In genomic region chr1:31337087-31337486, GRCm38 (mm10) we compare ENCODE assay signal across 13 mouse cellular contexts.
DNase-seq lines count a peak whose midpoint lies in the region; ATAC-seq and TF ChIP-seq lines count a peak whose summit lies in the region.
"Had no signal": no experiment of that assay in that cellular context is flagged by ENCODE, and none has a peak within 500 bp of the region (broad histone marks: within the 10 kb centered on the region; RNA-seq: fewer than 3 reads in every experiment).

No protein-coding gene starts in this region.

- no peak overlapping the region for H3K4me2 ChIP-seq in heart, embryonic 12.5 days
- no peak overlapping the region for H3K4me2 ChIP-seq in limb, embryonic 14.5 days (replicated peaks; ENCODE audit: low read depth, low read length, severe bottlenecking)
- H3K4me2 ChIP-seq: hindbrain, embryonic 15.5 days; limb, embryonic 15.5 days had no signal

- H3K9ac ChIP-seq in heart, adult 2 months (ENCODE audit: low read depth, low read length), result no peak overlapping the region
- H3K9ac ChIP-seq in heart, embryonic 12.5 days, result no peak overlapping the region
- no peak overlapping the region for H3K9ac ChIP-seq in limb, embryonic 14.5 days (ENCODE audit: low read depth, low read length, severe bottlenecking)
- H3K9ac ChIP-seq: hindbrain, embryonic 15.5 days; limb, embryonic 15.5 days had no signal

- no peaks in the 10 kb centered on the region for H3K36me3 ChIP-seq in heart, adult 2 months (ENCODE audit: control insufficient read depth, insufficient read depth, low read length)
- H3K36me3 ChIP-seq in heart, embryonic 12.5 days, result no peaks in the 10 kb centered on the region
- no peaks in the 10 kb centered on the region for H3K36me3 ChIP-seq in limb, embryonic 14.5 days (ENCODE audit: control insufficient read depth, insufficient read depth, low read length)
- H3K36me3 ChIP-seq in limb, embryonic 10.5 days, result no peaks in the 10 kb centered on the region
- H3K36me3 ChIP-seq: hindbrain, embryonic 15.5 days; limb, embryonic 15.5 days had no signal

- DNase-seq in heart, adult 2 months, result no peak
- DNase-seq in limb, embryonic 14.5 days (ENCODE audit: low spot score), result peak; percentile 7
- no peak for DNase-seq in limb, embryonic 10.5 days (ENCODE audit: low spot score)
- peak; percentile 24 for DNase-seq in ES-CJ7 (ENCODE audit: low read depth, low spot score)
- peak; percentile 1 for DNase-seq in embryo, embryonic 11.5 days (ENCODE audit: low read depth, low spot score)
- DNase-seq in spleen, postnatal 10 days (ENCODE audit: low spot score in 2 of 2), result no peak
- no peak for DNase-seq in gastrocnemius, adult 18-20 months (ENCODE audit: low spot score)
- DNase-seq: thymus, adult 2 months had no signal

- intact Hi-C loops in heart, adult 2 months (cut with DNase I), result loop anchor here (2.0 kb wide), 1 partner anchor 124 kb away; no protein-coding TSS in a partner anchor

- TF ChIP-seq CTCF in heart, adult 2 months (IDR thresholded peaks at IDR 0.05), result peak; percentile 52

- TF ChIP-seq POLR2A in heart, adult 2 months (IDR thresholded peaks at IDR 0.05; ENCODE audit: insufficient read depth, low read depth, low read length), result no peak
- no peak for TF ChIP-seq POLR2A in limb, embryonic 14.5 days (IDR thresholded peaks at IDR 0.05; ENCODE audit: borderline replicate concordance, extremely low read depth, insufficient read depth, insufficient read length)

- no peaks in the 10 kb centered on the region for H3K9me3 ChIP-seq in heart, embryonic 12.5 days (replicated peaks)
- H3K9me3 ChIP-seq in limb, embryonic 14.5 days (ENCODE audit: control insufficient read depth, low read length), result no peaks in the 10 kb centered on the region
- H3K9me3 ChIP-seq in limb, embryonic 10.5 days (replicated peaks), result no peaks in the 10 kb centered on the region
- H3K9me3 ChIP-seq: hindbrain, embryonic 15.5 days; limb, embryonic 15.5 days had no signal

- TF ChIP-seq EP300 in heart, adult 2 months (IDR thresholded peaks at IDR 0.05; ENCODE audit: insufficient read depth, low read depth, low read length), result no peak

- no peaks in the 10 kb centered on the region for H3K27me3 ChIP-seq in heart, adult 2 months (ENCODE audit: control insufficient read depth, insufficient read depth, low read length)
- H3K27me3 ChIP-seq in heart, embryonic 12.5 days (replicated peaks), result no peaks in the 10 kb centered on the region
- no peaks in the 10 kb centered on the region for H3K27me3 ChIP-seq in limb, embryonic 14.5 days (ENCODE audit: control insufficient read depth, insufficient read depth, low read length)
- no peaks in the 10 kb centered on the region for H3K27me3 ChIP-seq in limb, embryonic 10.5 days (ENCODE audit: low read depth, poor library complexity, severe bottlenecking)
- H3K27me3 ChIP-seq: hindbrain, embryonic 15.5 days; limb, embryonic 15.5 days had no signal

- H3K79me2 ChIP-seq in heart, adult 2 months (replicated peaks; ENCODE audit: control insufficient read depth, insufficient read depth, low read length), result no peaks in the 10 kb centered on the region

- no peak overlapping the region for H3K27ac ChIP-seq in heart, adult 2 months
- no peak overlapping the region for H3K27ac ChIP-seq in heart, embryonic 12.5 days (ENCODE audit: poor library complexity, severe bottlenecking)
- no peak overlapping the region for H3K27ac ChIP-seq in limb, embryonic 14.5 days (replicated peaks; ENCODE audit: low read depth, low read length)
- H3K27ac ChIP-seq in limb, embryonic 10.5 days, result no peak overlapping the region
- H3K27ac ChIP-seq: hindbrain, embryonic 15.5 days; limb, embryonic 15.5 days had no signal

- 40% methylated on average over 4 of the region's 4 CpGs for WGBS in heart, adult 2 months
- WGBS in heart, embryonic 12.5 days, result 60% methylated on average over 4 of the region's 4 CpGs
- 63% methylated on average over 4 of the region's 4 CpGs for WGBS in limb, embryonic 14.5 days
- WGBS in limb, embryonic 10.5 days, result 74% methylated on average over 4 of the region's 4 CpGs

- H3K4me3 ChIP-seq in heart, adult 2 months, result no peak overlapping the region
- H3K4me3 ChIP-seq in heart, embryonic 12.5 days, result no peak overlapping the region
- H3K4me3 ChIP-seq in limb, embryonic 14.5 days (replicated peaks; ENCODE audit: low read length), result no peak overlapping the region
- no peak overlapping the region for H3K4me3 ChIP-seq in limb, embryonic 10.5 days
- H3K4me3 ChIP-seq: erythroblast, embryonic 14.5 days; hindbrain, embryonic 15.5 days; limb, embryonic 15.5 days had no signal

- H3K4me1 ChIP-seq in heart, adult 2 months (ENCODE audit: control insufficient read depth, insufficient read depth, low read length), result no peaks in the 10 kb centered on the region
- H3K4me1 ChIP-seq in heart, embryonic 12.5 days (replicated peaks), result no peaks in the 10 kb centered on the region
- H3K4me1 ChIP-seq in limb, embryonic 14.5 days (ENCODE audit: control insufficient read depth, insufficient read depth, low read length), result no peaks in the 10 kb centered on the region
- H3K4me1 ChIP-seq in limb, embryonic 10.5 days, result no peaks in the 10 kb centered on the region
- H3K4me1 ChIP-seq: hindbrain, embryonic 15.5 days; limb, embryonic 15.5 days had no signal

- ATAC-seq in heart, embryonic 12.5 days (ENCODE audit: insufficient number of reproducible peaks, low FRiP score), result no peak
- no peak for ATAC-seq in limb, embryonic 14.5 days (ENCODE audit: low FRiP score, low read depth)
- ATAC-seq: midbrain, embryonic 16.5 days had no signal

Comparison
In these comparisons a context has a peak if more than half of its experiments do, and no peak if none do; other contexts are left out.
1. DNase-seq: peak in limb, embryonic 14.5 days (single experiment), ES-CJ7 (single experiment) and embryo, embryonic 11.5 days (single experiment); none in heart, adult 2 months (0 of 2), limb, embryonic 10.5 days (single experiment), spleen, postnatal 10 days (0 of 2) and gastrocnemius, adult 18-20 months (single experiment).